Mouse (Mus musculus) ES-CJ7 (cell line): ENCODE data around the gene Cdc42ep1.

Experiments used
- DNase-seq: peaks from one replicate; pipeline ENCODE4 v3.0.0; 2011; ENCODE audit warnings: low read depth, low spot score

Cdc42ep1 gene

DNA sequence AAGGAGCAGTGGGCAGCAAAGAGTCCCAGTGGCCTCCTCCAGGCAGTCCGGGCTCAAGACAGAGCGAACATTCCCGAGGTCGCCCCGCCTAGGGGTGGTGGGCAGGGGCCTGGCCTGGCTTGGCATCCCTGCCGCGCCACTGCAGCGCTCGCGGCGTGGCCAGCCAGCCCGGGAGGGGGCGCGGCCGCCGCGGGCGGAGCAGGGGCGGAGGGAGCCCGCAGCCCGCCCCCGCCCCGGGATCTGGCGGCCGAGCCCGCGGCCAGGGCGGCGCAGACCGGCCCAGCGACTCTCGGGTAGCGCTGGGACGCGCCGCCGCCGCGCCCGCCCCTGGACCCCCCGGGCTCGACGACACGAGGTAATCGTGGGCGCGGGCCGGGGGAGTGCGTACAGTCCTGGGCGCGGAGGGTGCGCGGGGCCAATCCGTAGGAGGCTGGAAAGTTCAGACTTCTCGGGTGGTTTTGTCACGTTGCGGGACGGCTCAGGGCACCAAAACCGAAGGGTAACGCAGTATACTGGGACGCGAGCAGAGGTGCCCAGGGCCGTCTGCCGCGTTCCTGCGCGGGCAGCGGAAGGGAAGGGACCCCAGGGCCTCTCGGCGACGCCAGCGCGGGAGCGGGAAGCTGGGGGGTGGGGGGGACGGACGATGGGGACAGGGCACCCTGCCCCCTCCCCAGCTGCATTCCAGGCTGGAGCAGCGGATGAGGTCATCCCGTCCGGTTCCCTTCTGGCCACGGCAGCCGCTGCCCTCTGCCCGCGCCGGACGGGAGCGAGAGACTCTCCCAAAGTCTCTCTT is at the start of gene Cdc42ep1:
Gene Cdc42ep1, plus strand, starts transcription at position 254 of the 793 bp plus-strand sequence.
- DNase-seq, result no peak

DNA sequence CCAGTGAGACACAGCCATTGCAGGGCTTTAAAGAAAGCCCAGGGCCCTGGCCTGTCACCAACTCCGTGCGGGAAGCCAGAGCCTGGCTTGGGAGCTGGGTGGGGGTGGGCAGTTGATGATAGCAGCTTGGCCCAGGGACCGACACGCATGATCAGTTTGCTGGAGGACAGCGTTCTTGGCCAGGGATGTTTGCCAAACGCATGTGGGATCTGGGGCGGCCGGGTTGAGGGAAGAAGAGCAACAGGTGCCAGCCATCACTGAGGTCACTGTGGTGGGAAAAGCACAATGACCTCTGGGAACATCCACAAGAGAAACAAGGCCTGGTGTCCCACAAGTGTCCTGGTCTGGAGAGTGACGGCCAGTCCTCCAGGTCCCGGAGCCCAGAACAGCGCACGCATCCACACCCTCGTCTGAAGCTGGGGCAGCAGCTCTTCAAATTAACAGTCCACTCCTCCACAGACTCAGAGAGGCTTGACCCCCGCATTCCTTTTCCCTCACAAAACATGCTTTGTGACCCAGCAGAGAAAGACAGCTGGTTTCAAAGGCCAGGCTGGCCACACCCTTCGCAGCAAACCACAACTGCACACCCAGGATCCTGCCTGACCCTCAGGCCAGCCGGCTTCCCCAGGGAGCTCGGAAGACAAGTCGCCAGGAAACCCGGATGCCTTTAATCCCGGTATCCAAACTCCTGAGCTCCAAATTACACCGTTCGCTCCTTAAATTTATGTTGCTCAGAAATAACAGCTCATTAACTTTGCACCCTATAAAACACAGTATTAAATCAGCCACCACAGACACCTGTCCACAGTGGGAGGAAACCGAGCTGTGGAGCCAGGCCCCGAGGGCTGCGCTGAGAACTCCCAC is 46.0 kb upstream of the Cdc42ep1 start:
- DNase-seq, result no peak

DNA sequence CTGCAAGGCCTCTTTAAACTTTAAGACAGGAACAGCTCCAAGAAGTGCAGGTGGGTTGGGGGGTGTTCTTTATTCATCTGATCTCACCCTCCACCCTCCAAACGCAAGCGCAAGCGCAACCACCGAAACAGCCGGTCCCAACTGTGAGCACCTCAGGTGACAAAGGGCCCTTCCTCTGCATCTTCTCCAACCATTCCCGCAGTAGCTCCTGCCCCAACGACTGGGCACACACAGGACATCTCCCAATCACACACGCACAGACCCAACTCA is 45.4 kb upstream of the Cdc42ep1 start:
- no peak for DNase-seq

DNA sequence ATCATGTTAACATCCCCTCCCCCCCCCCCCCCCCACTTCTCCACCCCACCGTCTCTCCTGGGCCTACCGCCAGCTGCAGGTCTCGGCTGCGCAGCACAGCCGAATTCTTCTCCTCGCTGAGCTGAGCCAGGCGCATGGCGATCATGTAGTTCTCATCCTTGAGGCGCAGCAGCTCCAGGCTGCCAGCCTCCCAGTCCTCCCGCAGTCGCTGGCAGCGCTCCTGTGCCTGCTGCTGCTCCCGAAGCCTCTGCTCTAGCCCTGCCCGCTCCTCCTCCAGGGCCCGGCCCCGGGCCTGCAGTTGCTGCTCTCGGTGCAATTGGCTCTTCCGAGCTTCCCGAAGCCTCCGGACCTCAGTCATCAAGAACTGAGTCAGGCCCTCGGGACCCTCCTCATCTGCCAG is 43.4 kb upstream of the Cdc42ep1 start:
- no peak for DNase-seq

DNA sequence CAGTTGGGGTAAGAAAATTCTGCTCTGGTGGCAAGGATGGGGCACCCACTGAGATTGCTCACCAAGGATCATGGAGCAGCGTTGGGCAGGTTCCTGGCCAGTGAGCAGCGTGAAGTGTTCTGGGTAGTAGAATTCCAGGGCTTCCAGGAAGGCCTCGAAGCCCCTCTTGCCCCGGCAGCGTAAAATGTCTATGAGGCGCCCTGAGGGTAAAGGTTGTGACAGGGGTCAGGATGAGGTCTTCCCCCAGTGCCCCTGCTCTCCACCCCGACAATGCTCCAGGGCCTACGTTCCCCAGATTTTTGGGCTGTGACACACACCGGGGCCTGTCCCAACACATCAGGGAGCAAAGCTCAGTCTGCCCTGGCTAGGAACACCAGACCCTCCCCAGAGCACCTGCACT is 40.9 kb upstream of the Cdc42ep1 start:
- no peak for DNase-seq

DNA sequence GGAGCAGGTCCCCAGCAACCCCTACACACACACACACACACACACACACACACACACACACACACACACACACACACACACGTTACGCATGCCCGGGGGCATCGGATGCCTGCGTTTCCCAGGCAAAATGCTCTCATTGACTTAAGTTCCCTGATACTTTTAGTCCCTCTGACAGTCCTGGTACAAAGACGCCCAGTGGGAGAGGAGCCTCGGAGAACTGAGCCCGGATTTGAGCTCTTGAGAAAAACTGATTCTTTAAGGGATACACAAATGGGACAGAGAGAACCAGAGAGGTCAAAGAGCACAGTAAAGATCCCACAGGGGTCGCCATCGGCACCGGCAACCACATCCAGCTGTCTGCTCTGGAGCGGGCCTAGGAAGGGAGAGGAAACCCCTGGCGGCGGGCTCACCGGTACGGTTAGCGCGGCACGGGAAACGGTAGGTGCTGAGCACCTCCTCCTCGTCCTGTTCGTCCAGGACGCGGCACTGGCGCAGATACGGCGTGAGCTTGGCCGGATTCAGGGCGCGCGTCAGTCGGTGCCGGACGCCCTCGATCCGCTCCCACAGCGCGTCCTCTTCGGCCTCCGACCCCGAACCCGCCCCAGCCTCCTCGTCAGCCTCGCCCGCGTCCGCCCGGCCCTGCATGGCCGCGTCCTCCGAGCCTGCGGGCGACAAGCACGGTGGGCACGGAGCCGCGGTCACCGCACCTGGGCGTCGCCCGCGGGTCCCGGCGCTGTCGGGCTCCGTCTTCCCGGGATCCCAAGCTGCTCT is 40.3 kb upstream of the Cdc42ep1 start:
- DNase-seq, result peak; percentile 59

DNA sequence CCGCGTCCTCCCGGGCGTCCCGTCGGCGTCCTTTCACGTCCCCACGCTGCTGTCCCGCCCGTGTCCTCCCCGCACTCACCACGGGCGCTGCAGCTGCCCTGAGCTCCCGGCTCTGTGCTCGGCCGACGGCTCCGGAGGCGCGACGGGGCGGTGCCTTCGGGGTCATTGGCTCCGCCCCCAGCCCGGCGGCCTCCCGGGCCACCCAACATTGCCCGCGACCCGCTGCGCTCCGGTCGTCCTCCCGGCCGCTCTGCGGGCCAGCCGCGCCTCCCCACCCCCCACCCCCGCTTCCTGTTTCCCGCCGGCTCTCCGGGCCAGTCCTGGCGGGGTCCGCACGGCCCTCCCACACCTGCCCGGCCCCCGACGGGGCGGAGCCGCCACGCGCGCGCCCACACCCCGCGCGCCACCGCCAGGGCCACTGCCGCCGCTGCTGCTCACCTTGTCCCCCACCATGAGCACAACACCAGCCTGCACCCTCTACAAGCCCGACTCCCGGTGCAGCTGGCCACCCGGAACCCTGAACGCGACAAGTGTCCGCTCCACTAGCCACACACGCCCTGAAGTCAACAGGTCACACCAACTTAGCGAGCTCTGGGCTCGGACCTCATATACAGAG is 39.5 kb upstream of the Cdc42ep1 start, which contains the start of gene Card10:
Gene Card10, minus strand, starts transcription at position 267 of the 616 bp plus-strand sequence.
- no peak for DNase-seq

DNA sequence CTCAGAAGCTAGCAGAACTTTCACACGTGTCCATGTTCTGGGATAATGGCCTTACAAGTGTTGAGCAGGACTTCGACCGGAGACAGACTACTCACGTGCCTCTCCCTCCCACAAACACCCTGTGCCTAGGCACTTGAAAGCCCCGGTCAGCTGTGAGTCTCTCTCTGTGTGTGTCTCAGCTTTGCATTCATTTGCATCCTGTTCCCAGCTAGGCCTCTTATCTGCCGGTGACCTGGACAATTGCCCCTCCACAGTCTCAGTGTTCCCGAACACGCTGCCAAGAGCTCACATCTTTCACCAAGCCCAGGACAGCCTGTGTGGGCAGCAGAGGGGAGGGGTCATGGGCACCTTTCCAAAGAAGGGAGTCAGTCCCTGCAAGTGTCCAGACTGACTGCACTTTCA is 38.9 kb upstream of the Cdc42ep1 start:
- no peak for DNase-seq

DNA sequence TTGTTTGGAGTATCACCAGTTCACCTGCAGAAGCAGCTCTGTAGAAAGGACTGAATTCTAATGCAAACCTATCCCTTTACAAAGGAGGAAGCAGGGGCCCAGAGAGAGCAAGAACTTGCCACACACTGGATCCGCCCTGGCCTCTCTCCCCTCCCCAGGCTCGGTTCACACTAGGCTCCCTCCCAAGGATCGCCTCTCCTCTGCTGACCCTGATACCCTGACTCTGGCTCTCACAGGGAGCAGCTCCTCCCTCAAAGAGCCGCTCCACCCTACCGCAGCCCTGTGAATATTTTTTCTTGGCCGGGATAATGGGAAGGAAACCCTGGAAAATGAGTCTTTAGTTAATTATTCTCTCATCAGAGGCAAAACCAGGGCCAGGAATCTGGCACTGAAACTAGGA is 38.1 kb upstream of the Cdc42ep1 start:
- no peak for DNase-seq

DNA sequence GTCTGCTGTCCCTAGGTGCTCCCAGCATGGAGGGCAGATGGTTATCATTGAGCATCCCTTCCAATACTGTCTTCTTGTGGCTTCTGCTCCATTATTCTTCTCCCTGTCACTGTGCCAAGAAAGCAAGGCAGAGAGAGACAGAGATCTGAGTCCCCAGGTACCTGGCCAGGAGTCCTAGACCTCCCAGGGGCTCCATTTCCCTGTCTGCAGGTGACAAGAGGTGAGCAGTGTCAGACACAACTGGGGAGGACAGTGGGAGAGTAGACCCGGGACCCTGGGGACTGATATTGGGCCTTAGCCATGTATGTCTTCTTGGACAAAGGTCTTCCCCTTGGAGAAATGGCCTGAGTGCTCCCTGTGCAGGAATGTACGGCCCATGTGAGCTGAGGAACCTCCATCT is 37.1 kb upstream of the Cdc42ep1 start:
- no peak for DNase-seq

DNA sequence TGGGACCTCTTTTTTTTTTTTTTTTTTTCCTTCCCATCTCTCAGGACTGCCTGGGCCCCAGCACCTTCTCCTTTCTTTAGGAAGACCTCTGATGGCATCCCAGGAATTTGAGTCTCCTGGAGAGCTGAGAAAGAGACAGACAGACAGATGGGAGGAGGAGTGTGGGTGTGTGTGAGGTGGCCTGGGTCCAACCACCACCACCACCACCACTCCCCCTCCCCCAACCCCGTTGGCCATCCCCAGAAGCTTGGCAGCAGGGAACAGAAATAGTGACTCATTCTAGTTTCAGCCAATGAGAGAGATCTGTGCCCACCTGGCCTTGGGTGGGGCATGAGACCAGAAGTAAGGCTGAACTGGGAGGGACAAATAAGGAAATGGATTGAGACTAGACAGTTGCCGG is 35.8 kb upstream of the Cdc42ep1 start:
- DNase-seq, result peak; percentile 69

DNA sequence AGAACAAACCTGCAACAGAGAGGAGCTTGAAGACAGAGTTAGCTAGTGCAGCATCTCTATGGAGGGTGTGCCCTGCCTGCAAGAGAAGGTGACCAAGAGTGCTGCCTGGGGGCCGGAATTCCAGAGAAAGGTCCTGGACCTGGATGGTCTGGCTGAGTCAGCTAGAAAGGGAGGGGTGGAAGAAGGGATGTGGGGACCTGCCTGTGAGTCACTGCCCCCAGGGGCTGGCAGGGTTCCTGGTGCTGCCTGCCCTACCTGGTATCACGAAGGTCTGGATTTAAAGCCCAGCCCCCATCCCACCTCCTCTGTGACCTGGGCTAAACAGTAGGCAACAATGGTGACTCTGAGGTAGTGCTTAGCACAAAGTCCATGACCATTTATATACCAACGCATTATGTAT is 35.3 kb upstream of the Cdc42ep1 start:
- DNase-seq, result no peak

DNA sequence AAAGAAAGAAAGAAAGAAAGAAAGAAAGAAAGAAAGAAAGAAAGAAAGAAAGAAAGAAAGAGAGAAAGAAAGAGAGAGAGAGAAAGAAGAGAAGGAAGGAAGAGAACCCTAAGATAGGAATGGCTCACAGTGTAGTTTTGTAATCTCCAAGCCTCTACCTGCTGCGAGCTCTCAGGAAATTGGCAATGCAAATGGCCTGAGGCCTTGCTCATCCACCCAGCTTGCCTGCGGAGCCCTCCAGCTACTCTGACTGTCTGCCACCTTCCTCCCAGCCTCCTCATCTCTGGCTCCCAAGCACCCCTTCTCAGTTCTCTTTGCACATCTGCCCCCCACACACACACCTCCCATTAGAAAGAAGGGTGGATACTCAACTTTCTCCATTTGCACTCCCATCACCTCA is 33.4 kb upstream of the Cdc42ep1 start:
- DNase-seq, result peak; percentile 57

DNA sequence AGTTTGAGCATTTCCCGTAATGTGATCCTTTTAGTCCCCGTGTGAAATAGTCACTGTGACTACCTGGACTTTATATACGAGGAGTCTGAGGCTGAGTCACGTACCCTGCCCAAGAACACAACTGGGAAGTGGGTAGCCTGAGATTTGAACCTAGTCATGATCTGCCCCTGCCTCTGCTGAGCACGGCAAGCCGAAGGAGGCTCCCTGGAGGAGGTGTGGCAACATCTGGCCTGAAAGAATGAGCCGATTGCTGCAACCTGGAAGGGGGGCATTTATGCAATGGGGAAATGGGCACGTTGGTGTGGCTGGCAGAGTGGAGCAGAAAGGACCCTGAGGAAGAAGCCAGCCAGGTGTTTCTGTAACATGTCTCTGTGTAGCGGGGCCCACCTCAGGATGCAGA is 32.7 kb upstream of the Cdc42ep1 start:
- no peak for DNase-seq

DNA sequence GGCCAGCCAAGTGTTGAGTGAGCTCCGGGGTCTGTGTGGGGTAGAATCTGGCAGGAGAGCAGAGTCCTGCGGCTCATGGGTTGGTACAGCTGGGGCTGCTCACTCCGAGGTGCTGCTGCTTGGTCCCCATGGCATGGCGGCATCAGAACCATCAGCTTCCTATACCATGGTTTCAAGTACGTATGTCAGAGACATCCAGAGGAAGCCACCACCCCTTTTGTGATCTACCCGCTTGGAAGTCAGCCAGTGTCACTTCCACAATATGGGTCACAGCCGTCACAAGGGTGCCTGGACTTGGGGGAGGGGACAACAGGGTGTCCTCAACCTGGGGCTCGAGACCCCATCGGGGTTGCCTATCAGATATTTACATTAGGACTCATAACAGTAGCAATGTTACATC is 32.3 kb upstream of the Cdc42ep1 start:
- no peak for DNase-seq

DNA sequence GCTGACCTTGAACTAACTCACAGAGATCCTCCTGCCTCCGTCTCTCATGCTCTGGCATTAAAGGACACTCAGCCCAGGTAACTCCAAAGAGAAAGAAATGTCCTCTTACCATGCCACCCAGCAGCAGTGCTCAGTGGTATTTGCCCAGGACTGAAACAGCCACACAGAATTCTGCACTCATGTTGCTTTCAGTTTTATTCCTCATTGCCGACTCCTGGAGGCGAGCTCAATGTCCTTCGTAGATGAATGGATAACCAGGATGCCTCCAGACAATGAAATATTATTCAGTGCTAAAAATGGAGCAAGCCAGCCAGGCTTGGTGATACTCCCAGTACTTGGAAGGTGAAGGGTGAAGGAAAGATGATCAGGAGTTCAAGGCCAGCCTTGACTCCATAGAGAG is 28.8 kb upstream of the Cdc42ep1 start:
- no peak for DNase-seq

DNA sequence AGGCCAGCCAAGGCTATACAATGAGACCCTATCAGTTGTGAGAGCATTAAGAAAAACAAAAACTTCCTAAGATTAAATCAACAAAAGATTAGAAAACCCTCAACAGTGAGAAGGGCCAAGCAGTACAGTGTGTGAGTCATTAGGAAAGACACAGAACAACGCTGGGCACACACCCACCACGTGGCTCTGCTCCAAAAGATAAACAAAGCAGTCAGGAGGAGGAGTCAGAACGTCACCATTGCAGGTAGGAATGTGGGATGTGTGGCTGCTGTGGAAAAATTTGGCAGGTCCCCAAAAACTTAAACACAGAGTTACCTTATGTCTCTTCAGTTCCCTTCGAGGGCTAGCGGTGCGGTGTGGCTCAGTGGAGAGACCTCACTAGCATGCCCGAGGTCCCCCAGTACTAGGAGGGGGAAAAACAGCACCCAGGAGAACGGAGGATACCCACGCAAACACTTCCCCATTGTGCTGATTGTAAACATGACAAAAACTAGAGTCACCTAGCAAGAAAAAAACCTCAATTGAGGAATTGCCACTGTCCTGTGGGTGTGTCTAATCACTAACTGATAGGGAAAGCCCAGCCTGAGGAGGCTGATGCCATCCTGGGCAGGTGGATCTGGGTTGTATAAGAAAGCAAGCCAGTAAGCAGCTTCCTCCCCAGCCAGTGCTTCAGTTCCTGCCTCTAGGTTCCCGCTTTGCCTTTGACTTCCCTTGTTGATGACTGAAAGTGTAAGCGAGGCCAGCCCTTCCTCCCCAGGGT is 26.9 kb upstream of the Cdc42ep1 start:
- DNase-seq, result no peak

DNA sequence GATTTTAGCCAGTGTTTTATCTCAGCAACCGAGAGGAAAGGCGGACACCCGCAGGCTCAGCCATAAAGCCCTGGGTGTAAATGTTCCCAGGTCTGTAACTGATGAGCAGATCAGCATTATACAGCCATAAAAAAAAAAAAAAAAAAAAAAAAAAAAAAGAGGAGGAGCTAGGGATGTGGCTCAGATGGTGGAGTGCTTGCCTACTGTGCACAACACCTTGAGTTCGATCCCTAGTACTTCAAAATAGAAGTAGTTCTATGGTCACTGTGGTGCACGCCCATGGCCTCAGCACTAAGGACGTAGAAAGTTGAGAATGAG is 26.4 kb upstream of the Cdc42ep1 start:
- DNase-seq, result no peak

DNA sequence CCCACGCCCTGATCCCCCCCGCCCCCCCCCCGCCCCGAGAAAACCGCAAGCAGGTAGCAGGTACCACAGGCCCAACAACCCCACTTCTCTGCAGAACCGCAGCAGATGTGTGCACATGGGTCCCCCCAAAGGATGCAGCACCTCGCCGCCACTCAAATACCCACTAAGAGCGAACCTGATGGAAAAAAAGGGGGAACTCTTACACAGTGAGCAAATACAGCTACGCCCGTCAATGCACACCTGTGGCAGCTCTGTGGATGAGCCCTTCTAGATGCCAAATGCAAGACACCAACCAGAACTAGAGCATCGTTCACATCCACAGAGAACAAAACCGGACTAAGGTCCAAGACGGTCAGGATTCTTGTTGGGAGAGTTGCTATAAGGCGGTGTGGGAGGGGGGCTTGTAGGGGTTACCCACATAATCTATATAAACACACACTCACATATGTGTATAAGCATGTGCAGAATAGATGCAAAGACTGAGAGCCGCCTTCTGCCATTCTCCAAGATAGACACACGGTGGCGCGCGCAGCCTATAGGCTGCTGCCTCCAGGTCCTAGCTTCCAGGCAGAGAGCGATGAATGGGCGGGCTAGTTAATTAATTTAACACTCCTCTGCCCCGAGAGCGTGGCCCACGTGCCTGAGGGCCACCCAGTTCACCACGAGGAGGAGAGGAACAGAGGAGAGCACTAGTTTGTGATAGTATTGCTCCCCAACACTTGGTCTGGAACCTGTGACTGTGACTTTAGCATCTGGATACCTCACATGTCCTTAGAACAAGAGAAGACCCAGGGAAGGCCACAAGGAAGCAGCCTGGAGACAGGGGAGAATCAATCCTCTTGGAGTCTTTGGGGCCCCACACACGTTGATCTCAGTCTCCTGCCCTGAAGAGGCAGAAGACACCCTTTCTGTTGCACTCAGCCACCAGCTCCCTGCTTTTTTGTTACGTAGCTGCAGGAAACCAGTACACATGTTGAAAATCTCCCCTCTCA is 15.9 kb upstream of the Cdc42ep1 start:
- peak; percentile 84 for DNase-seq

DNA sequence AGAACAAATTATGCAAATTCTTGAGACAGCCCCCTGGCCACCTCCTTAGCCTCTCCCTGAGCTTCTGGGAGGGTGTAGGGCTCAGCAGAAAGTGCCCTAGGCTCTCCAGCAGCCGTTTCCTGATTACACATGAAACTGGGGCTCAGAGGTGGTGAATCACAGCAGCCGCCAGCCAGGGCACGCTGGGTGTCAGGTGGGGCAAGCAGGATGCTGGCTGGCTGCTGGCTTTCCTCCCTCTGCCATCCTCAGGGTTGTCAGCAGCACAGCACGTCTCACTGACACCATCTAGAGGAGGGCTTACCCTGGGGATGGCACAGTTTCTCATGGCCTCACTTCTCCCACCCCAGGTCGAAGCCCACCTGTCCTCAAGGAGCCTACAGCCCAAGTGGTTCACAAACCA is 14.1 kb upstream of the Cdc42ep1 start:
- DNase-seq, result no peak
